Mouse (Mus musculus) forebrain, embryonic 16.5 days (tissue): Measurements from ENCODE around the gene Bag1. TPM values are rescaled to one million over a fixed set of nuclear protein-coding genes. Genes with fewer than 3 reads are reported as not detected.

ENCODE experiments used
- ATAC-seq: fragments of 200-750 bp; cut with Nextera tagmentation; 2 replicates; pipeline ENCODE4 v1.8.0; 2017; ENCODE audit warnings: mild to moderate bottlenecking, moderate library complexity
- H3K27ac ChIP-seq: fragments of 300-500 bp; sonication (generic); 2 replicates; pipeline ENCODE4 v1.5.1; 2014; ENCODE audit warnings: low read length, control low read depth
- H3K27me3 ChIP-seq: fragments of 300-500 bp; sonication (generic); replicated peaks from 2 replicates; pipeline ENCODE4 v1.6.1; 2014; ENCODE audit warnings: low read length; ENCODE audit not compliant: control insufficient read depth, insufficient read depth
- H3K36me3 ChIP-seq: fragments of 300-500 bp; sonication (generic); 2 replicates; pipeline ENCODE4 v1.6.1; 2014; ENCODE audit not compliant: control insufficient read depth, insufficient read depth
- H3K4me1 ChIP-seq: fragments of 300-500 bp; sonication (generic); replicated peaks from 2 replicates; pipeline ENCODE4 v1.6.1; 2014; ENCODE audit warnings: low read length; ENCODE audit not compliant: control insufficient read depth, insufficient read depth
- H3K4me2 ChIP-seq: fragments of 300-500 bp; sonication (generic); 2 replicates; pipeline ENCODE4 v1.6.1; 2014; ENCODE audit warnings: mild to moderate bottlenecking, low read length, control low read depth
- H3K4me3 ChIP-seq: fragments of 300-500 bp; sonication (generic); replicated peaks from 2 replicates; pipeline ENCODE4 v1.5.1; 2014; ENCODE audit warnings: mild to moderate bottlenecking, low read length, control low read depth
- H3K9ac ChIP-seq: fragments of 300-500 bp; sonication (generic); replicated peaks from 2 replicates; pipeline ENCODE4 v1.6.1; 2014; ENCODE audit warnings: low read depth, low read length, control low read depth
- H3K9me3 ChIP-seq: fragments of 300-500 bp; sonication (generic); 2 replicates; pipeline ENCODE4 v1.6.1; 2016; ENCODE audit warnings: low read length; ENCODE audit not compliant: control insufficient read depth
- WGBS: fragments of 180-500 bp; shearing (Covaris S2); extraction: QIAGEN DNeasy Blood & Tissue Kit; methylation state at CpG from one replicate; pipeline ENCODE4 v1.1.7; 2014; 5-methylcytosine and 5-hydroxymethylcytosine counted together
- polyA plus RNA-seq: library from polyadenylated mRNA; unstranded; fragments of >200 nt; fragmentation: Nextera tagmentation; extraction: Ambion mirVana; gene quantifications from 2 replicates; pipeline ENCODE4 v1.2.1, GENCODE M21; 2015

The Bag1 gene
- polyA plus RNA-seq, 1 experiment from 2014 or later = 180 TPM

- Histone ChIP-seq H3K9me3 (no peaks in the 10 kb centered on the region), H3K4me2 (no peak overlapping the region), H3K4me1 (no peaks in the 10 kb centered on the region), H3K27ac (no peak overlapping the region), H3K36me3 (no peaks in the 10 kb centered on the region), H3K27me3 (no peaks in the 10 kb centered on the region), H3K4me3 (no peak overlapping the region), H3K9ac (no peak overlapping the region)
- 91% methylated on average over 3 of the region's 3 CpGs for WGBS
- ATAC-seq = no peak
Observed at GRCm38 (mm10) chr4:40900071-40900470, 48.0 kb downstream of the Bag1 start.

- H3K27me3 ChIP-seq = no peaks in the 10 kb centered on the region
- H3K4me2 ChIP-seq = no peak overlapping the region
- ATAC-seq = no peak
- WGBS = 51% methylated on average over 2 of the region's 2 CpGs
- H3K9me3 ChIP-seq = no peaks in the 10 kb centered on the region
- no peaks in the 10 kb centered on the region for H3K36me3 ChIP-seq
- H3K4me3 ChIP-seq = no peak overlapping the region
- H3K27ac ChIP-seq = no peak overlapping the region
- no peaks in the 10 kb centered on the region for H3K4me1 ChIP-seq
- no peak overlapping the region for H3K9ac ChIP-seq
Observed at GRCm38 (mm10) chr4:40899264-40899663, 48.8 kb downstream of the Bag1 start.

GRCm38 (mm10) chr4:40898476-40899044 lies 49.5 kb downstream of the Bag1 start:
- Histone ChIP-seq H3K4me2 (no peak overlapping the region), H3K27me3 (no peaks in the 10 kb centered on the region), H3K4me3 (no peak overlapping the region), H3K9ac (no peak overlapping the region), H3K4me1 (no peaks in the 10 kb centered on the region), H3K36me3 (no peaks in the 10 kb centered on the region), H3K27ac (no peak overlapping the region), H3K9me3 (no peaks in the 10 kb centered on the region)
- WGBS = 83% methylated on average over 6 of the region's 6 CpGs
- no peak for ATAC-seq

- Histone ChIP-seq H3K4me1 (no peaks in the 10 kb centered on the region), H3K36me3 (no peaks in the 10 kb centered on the region), H3K9ac (no peak overlapping the region), H3K4me2 (no peak overlapping the region), H3K9me3 (no peaks in the 10 kb centered on the region), H3K27me3 (no peaks in the 10 kb centered on the region), H3K4me3 (no peak overlapping the region), H3K27ac (no peak overlapping the region)
- 95% methylated on average over 2 of the region's 2 CpGs for WGBS
- ATAC-seq = no peak
Observed at GRCm38 (mm10) chr4:40895646-40896045, 52.4 kb downstream of the Bag1 start.

- no peaks in the 10 kb centered on the region for H3K27me3 ChIP-seq
- H3K4me1 ChIP-seq = no peaks in the 10 kb centered on the region
- no peak overlapping the region for H3K4me2 ChIP-seq
- H3K27ac ChIP-seq = no peak overlapping the region
- no peak overlapping the region for H3K9ac ChIP-seq
- H3K9me3 ChIP-seq = no peaks in the 10 kb centered on the region
- no peaks in the 10 kb centered on the region for H3K36me3 ChIP-seq
- 89% methylated on average over 3 of the region's 3 CpGs for WGBS
- no peak overlapping the region for H3K4me3 ChIP-seq
- no peak for ATAC-seq
Observed at GRCm38 (mm10) chr4:40895118-40895517, 53.0 kb downstream of the Bag1 start.

- Histone ChIP-seq H3K4me3 (no peak overlapping the region), H3K9me3 (no peaks in the 10 kb centered on the region), H3K27ac (no peak overlapping the region), H3K4me1 (no peaks in the 10 kb centered on the region), H3K9ac (no peak overlapping the region), H3K36me3 (no peaks in the 10 kb centered on the region), H3K27me3 (no peaks in the 10 kb centered on the region), H3K4me2 (no peak overlapping the region)
- 75% methylated on average over 5 of the region's 5 CpGs for WGBS
- ATAC-seq = no peak
Observed at GRCm38 (mm10) chr4:40891206-40891605, 56.9 kb downstream of the Bag1 start.

GRCm38 (mm10) chr4:40889983-40890382 lies 58.1 kb downstream of the Bag1 start:
- ATAC-seq = no peak
- H3K4me2 ChIP-seq = no peak overlapping the region
- no peaks in the 10 kb centered on the region for H3K9me3 ChIP-seq
- no peak overlapping the region for H3K9ac ChIP-seq
- no peak overlapping the region for H3K27ac ChIP-seq
- 90% methylated on average over 4 of the region's 4 CpGs for WGBS
- H3K36me3 ChIP-seq = no peaks in the 10 kb centered on the region
- H3K4me1 ChIP-seq = no peaks in the 10 kb centered on the region
- no peaks in the 10 kb centered on the region for H3K27me3 ChIP-seq
- H3K4me3 ChIP-seq = no peak overlapping the region

GRCm38 (mm10) chr4:40889252-40889651 lies 58.8 kb downstream of the Bag1 start:
- no peak overlapping the region for H3K4me2 ChIP-seq
- no peaks in the 10 kb centered on the region for H3K9me3 ChIP-seq
- no peak overlapping the region for H3K27ac ChIP-seq
- no peak for ATAC-seq
- 68% methylated on average over 3 of the region's 3 CpGs for whole genome bisulfite sequencing
- H3K4me3 ChIP-seq = no peak overlapping the region
- no peak overlapping the region for H3K9ac ChIP-seq
- H3K4me1 ChIP-seq = no peaks in the 10 kb centered on the region
- no peaks in the 10 kb centered on the region for H3K27me3 ChIP-seq
- H3K36me3 ChIP-seq = no peaks in the 10 kb centered on the region

- no peak for ATAC-seq
- Histone ChIP-seq H3K27ac (no peak overlapping the region), H3K4me1 (no peaks in the 10 kb centered on the region), H3K4me3 (no peak overlapping the region), H3K9ac (no peak overlapping the region), H3K9me3 (no peaks in the 10 kb centered on the region), H3K4me2 (no peak overlapping the region), H3K27me3 (no peaks in the 10 kb centered on the region), H3K36me3 (no peaks in the 10 kb centered on the region)
- WGBS = 84% methylated on average over 11 of the region's 11 CpGs
Observed at GRCm38 (mm10) chr4:40888839-40889238, 59.3 kb downstream of the Bag1 start.
